Mouse (Mus musculus): Measurements from ENCODE around the gene Cbfa2t3. TPM values are rescaled to one million over a fixed set of nuclear protein-coding genes. Genes with fewer than 3 reads are reported as not detected.

Gene Cbfa2t3
- total and polyA plus RNA-seq, 2 experiments from 2014 or later = 5.6 to 9.5 TPM

DNA sequence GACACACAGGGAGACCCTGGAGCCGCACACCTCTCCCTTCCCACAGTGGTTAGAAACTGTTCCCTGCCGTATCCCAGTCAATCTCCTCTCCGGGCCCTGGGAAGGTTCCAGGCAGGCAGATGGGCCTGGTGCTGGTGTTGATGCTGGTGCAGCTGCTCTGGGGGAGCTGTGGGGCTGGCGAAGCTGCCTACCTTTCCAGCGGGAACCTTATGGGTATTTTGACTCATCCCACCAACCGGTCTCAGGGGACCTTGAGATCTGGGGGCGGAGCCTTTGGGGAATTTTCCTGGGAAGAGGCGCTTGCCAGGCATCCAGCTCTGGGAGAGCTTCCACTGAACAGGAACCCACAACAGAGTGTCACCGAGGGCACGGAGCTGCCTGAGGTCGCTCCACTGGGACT, 31.1 kb downstream of the Cbfa2t3 start:
- H3K27ac ChIP-seq (ENCODE audit: low read depth, low read length) = no peak overlapping the region
- DNase-seq (no peak), ATAC-seq (no peak)
- 57% methylated on average over 11 of the region's 11 CpGs for WGBS
- TF ChIP-seq CTCF (IDR thresholded peaks at IDR 0.05; ENCODE audit: low read depth) = no peak
- no peak overlapping the region for H3K9ac ChIP-seq
- no peaks in the 10 kb centered on the region for H3K27me3 ChIP-seq (ENCODE audit: insufficient read depth, low read length)
- no peak overlapping the region for H3K4me3 ChIP-seq (ENCODE audit: low read depth, low read length)
- H3K36me3 ChIP-seq (ENCODE audit: insufficient read depth) = no peaks in the 10 kb centered on the region; the same call in 1 of the 2 replicates
- H3K4me1 ChIP-seq (ENCODE audit: insufficient read depth) = peaks cover 25% of the 10 kb centered on the region
- H3K9me3 ChIP-seq (ENCODE audit: low read length) = no peaks in the 10 kb centered on the region
- H3K4me2 ChIP-seq (ENCODE audit: low read depth) = no peak overlapping the region

DNA sequence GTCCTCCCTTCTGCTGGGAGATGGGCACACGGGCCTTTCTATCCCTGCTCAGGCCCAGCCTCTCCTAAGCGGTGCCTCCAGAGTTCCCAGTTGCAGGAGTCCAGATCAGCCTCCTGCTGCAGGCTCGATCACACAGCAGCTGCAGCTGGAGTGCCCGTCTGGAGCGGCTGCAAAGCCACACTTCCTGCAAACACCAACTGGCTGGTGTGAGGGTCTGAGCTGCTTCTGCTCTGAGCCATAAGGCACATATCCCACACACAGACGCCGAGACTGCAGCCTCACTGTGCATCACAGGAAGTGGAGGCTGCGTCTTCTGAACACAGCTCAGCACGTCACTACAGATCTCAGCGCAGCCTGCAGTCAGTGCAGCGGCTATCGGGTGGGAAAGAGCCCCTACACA, 32.1 kb downstream of the Cbfa2t3 start:
- Histone ChIP-seq H3K4me2 (ENCODE audit: low read depth) (no peak overlapping the region), H3K4me1 (ENCODE audit: insufficient read depth) (peaks cover 25% of the 10 kb centered on the region), H3K27ac (ENCODE audit: low read depth, low read length) (peak overlapping the region; percentile 59; the same call in 1 of the 2 replicates), H3K9ac (no peak overlapping the region), H3K27me3 (ENCODE audit: insufficient read depth, low read length) (no peaks in the 10 kb centered on the region), H3K4me3 (ENCODE audit: low read depth, low read length) (no peak overlapping the region), H3K9me3 (ENCODE audit: low read length) (no peaks in the 10 kb centered on the region), H3K36me3 (ENCODE audit: insufficient read depth) (no peaks in the 10 kb centered on the region; the same call in 1 of the 2 replicates)
- DNase-seq (peak; percentile 50), ATAC-seq (peak; percentile 38)
- WGBS = 47% methylated on average over 12 of the region's 12 CpGs
- TF ChIP-seq CTCF (IDR thresholded peaks at IDR 0.05; ENCODE audit: low read depth) = no peak

GRCm38 (mm10) chr8:122666338-122666764, 32.6 kb downstream of the Cbfa2t3 start:
- Histone ChIP-seq H3K4me1 (ENCODE audit: insufficient read depth) (peaks cover 26% of the 10 kb centered on the region), H3K9me3 (ENCODE audit: low read length) (no peaks in the 10 kb centered on the region), H3K27ac (ENCODE audit: low read depth, low read length) (no peak overlapping the region; the same call in 1 of the 2 replicates), H3K36me3 (ENCODE audit: insufficient read depth) (no peaks in the 10 kb centered on the region; the same call in 1 of the 2 replicates), H3K27me3 (ENCODE audit: insufficient read depth, low read length) (no peaks in the 10 kb centered on the region), H3K4me2 (ENCODE audit: low read depth) (no peak overlapping the region; the same call in 1 of the 2 replicates), H3K9ac (peak overlapping the region; percentile 3; the same call in 1 of the 2 replicates), H3K4me3 (ENCODE audit: low read depth, low read length) (no peak overlapping the region)
- 47% methylated on average over 9 of the region's 9 CpGs for WGBS
- no peak for DNase-seq
- TF ChIP-seq CTCF (IDR thresholded peaks at IDR 0.05; ENCODE audit: low read depth) = no peak
- no peak; the same call in 1 of the 2 replicates for ATAC-seq

GRCm38 (mm10) chr8:122665667-122666316, 33.1 kb downstream of the Cbfa2t3 start:
- Histone ChIP-seq H3K4me3 (ENCODE audit: low read depth, low read length) (no peak overlapping the region), H3K4me2 (ENCODE audit: low read depth) (peak overlapping the region; percentile 28; the same call in 1 of the 2 replicates), H3K27ac (ENCODE audit: low read depth, low read length) (peak overlapping the region; percentile 46; the same call in 1 of the 2 replicates), H3K27me3 (ENCODE audit: insufficient read depth, low read length) (no peaks in the 10 kb centered on the region), H3K9me3 (ENCODE audit: low read length) (no peaks in the 10 kb centered on the region), H3K9ac (peak overlapping the region; percentile 25; the same call in 1 of the 2 replicates), H3K4me1 (ENCODE audit: insufficient read depth) (peaks cover 32% of the 10 kb centered on the region), H3K36me3 (ENCODE audit: insufficient read depth) (no peaks in the 10 kb centered on the region)
- no peak for TF ChIP-seq CTCF (IDR thresholded peaks at IDR 0.05; ENCODE audit: low read depth)
- WGBS = 27% methylated on average over 13 of the region's 14 CpGs
- ATAC-seq = peak; percentile 68
- DNase-seq = peak; percentile 81

- 20% methylated on average over 8 of the region's 8 CpGs for WGBS
- Histone ChIP-seq H3K4me1 (ENCODE audit: insufficient read depth) (peaks cover 33% of the 10 kb centered on the region), H3K4me3 (ENCODE audit: low read depth, low read length) (no peak overlapping the region), H3K4me2 (ENCODE audit: low read depth) (peak overlapping the region; percentile 28), H3K27ac (ENCODE audit: low read depth, low read length) (peak overlapping the region; percentile 46; the same call in 1 of the 2 replicates), H3K9ac (peak overlapping the region; percentile 25; the same call in 1 of the 2 replicates), H3K27me3 (ENCODE audit: insufficient read depth, low read length) (no peaks in the 10 kb centered on the region), H3K36me3 (ENCODE audit: insufficient read depth) (no peaks in the 10 kb centered on the region), H3K9me3 (ENCODE audit: low read length) (no peaks in the 10 kb centered on the region)
- no peak for TF ChIP-seq CTCF (IDR thresholded peaks at IDR 0.05; ENCODE audit: low read depth)
- ATAC-seq = peak; percentile 64
- peak; percentile 44 for DNase-seq
These were observed 33.7 kb downstream of the Cbfa2t3 start for GRCm38 (mm10) chr8:122665221-122665620.

DNA sequence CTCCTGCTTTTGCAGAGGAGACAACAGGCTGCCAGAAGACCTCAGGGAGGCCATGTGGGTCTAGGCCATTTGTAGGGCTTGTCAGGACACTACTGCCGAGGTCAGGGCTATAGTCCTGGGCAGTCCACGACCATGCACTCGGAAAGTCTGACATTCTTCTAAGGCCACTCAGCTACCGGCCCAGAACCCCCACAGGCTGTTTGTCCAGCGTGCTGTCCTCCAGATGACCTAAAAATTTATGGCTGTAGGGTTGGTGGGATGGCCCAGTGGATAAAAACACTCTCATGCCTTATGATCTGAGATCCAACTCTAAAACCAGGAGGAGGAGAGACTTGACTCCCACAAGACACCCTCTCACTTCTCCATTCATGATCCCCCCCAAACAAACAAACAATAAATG, 35.2 kb downstream of the Cbfa2t3 start:
- WGBS = 88% methylated on average over 5 of the region's 5 CpGs

DNA sequence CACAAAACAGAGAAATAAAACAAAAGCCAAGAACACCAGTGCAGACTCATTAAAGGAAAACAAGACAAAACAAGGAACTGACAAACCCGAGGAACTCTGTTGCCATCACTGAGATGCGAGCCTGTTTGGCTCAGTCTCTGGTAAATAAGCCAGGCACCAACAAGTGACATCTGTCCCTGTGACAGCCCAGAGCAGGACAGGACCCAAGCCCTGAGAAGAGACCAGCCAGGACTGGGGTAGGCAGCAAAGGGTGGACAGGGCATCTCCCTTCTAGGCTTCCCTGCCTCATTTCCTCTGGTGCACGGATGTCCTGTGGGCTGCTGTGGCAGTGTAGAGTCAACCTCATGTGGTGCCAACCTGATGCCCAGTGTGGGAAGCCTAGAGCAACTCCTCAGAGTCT, 35.8 kb downstream of the Cbfa2t3 start:
- no peak for TF ChIP-seq CTCF (IDR thresholded peaks at IDR 0.05; ENCODE audit: low read depth)
- Histone ChIP-seq H3K36me3 (ENCODE audit: insufficient read depth) (no peaks in the 10 kb centered on the region), H3K4me1 (ENCODE audit: insufficient read depth) (peaks cover 33% of the 10 kb centered on the region), H3K27ac (ENCODE audit: low read depth, low read length) (no peak overlapping the region), H3K9ac (no peak overlapping the region), H3K4me3 (ENCODE audit: low read depth, low read length) (no peak overlapping the region), H3K9me3 (ENCODE audit: low read length) (no peaks in the 10 kb centered on the region), H3K27me3 (ENCODE audit: insufficient read depth, low read length) (no peaks in the 10 kb centered on the region), H3K4me2 (ENCODE audit: low read depth) (no peak overlapping the region)
- DNase-seq = no peak
- no peak for ATAC-seq
- WGBS = 63% methylated on average over 3 of the region's 3 CpGs

More for the DNA sequence above, 35.2 kb downstream of the Cbfa2t3 start:
- Histone ChIP-seq H3K27ac (ENCODE audit: low read depth, low read length) (no peak overlapping the region), H3K4me3 (ENCODE audit: low read depth, low read length) (no peak overlapping the region), H3K27me3 (ENCODE audit: insufficient read depth, low read length) (no peaks in the 10 kb centered on the region), H3K36me3 (ENCODE audit: insufficient read depth) (no peaks in the 10 kb centered on the region), H3K4me1 (ENCODE audit: insufficient read depth) (peaks cover 33% of the 10 kb centered on the region), H3K4me2 (ENCODE audit: low read depth) (no peak overlapping the region), H3K9me3 (ENCODE audit: low read length) (no peaks in the 10 kb centered on the region), H3K9ac (no peak overlapping the region)
- no peak for ATAC-seq
- no peak for DNase-seq
- no peak for TF ChIP-seq CTCF (IDR thresholded peaks at IDR 0.05; ENCODE audit: low read depth)
